8 mouse cellular contexts compared by ENCODE assay signal in genomic region chr13:100832188-100832587, GRCm38 (mm10). TPM values are rescaled to one million over a fixed set of nuclear protein-coding genes. Genes with fewer than 3 reads are reported as not detected.
DNase-seq lines count a peak whose midpoint lies in the region; ATAC-seq and TF ChIP-seq lines count a peak whose summit lies in the region.

No protein-coding gene starts in this region.

- H3K4me2 ChIP-seq in limb, embryonic 14.5 days (replicated peaks; ENCODE audit: low read depth, low read length, severe bottlenecking): peak overlapping the region; percentile 58
- H3K4me2 ChIP-seq in stomach, postnatal 0 days (replicated peaks; ENCODE audit: low read depth): peak overlapping the region; percentile 73

- TF ChIP-seq EP300 in stomach, postnatal 0 days (optimal IDR thresholded peaks at IDR 0.05): no peak

- H3K9me3 ChIP-seq in limb, embryonic 14.5 days (ENCODE audit: control insufficient read depth, low read length): no peaks in the 10 kb centered on the region
- no peaks in the 10 kb centered on the region for H3K9me3 ChIP-seq in stomach, postnatal 0 days (ENCODE audit: control insufficient read depth, low read length)

- H3K27ac ChIP-seq in testis, adult 2 months (ENCODE audit: control insufficient read depth, insufficient read depth, low read depth, low read length): peak overlapping the region; percentile 69
- H3K27ac ChIP-seq in limb, embryonic 14.5 days (replicated peaks; ENCODE audit: low read depth, low read length): peak overlapping the region; percentile 92; the same call in 1 of the 2 replicates
- peak overlapping the region; percentile 96 for H3K27ac ChIP-seq in stomach, postnatal 0 days (replicated peaks)

- no peaks in the 10 kb centered on the region for H3K27me3 ChIP-seq in testis, adult 2 months (ENCODE audit: control insufficient read depth, insufficient read depth, low read length)
- no peaks in the 10 kb centered on the region for H3K27me3 ChIP-seq in limb, embryonic 14.5 days (ENCODE audit: control insufficient read depth, insufficient read depth, low read length)
- no peaks in the 10 kb centered on the region for H3K27me3 ChIP-seq in stomach, postnatal 0 days (ENCODE audit: control insufficient read depth, insufficient read depth, low read length)

- WGBS in limb, embryonic 14.5 days: 1% methylated on average over 8 of the region's 8 CpGs
- 1% methylated on average over 8 of the region's 8 CpGs for WGBS in stomach, postnatal 0 days

- peak; percentile 37 for DNase-seq in CD4-positive, CD25-positive, alpha-beta regulatory T cell, adult 2 months (ENCODE audit: low read depth, low spot score)
- no peak for DNase-seq in testis, postnatal 10 days (ENCODE audit: low spot score)
- DNase-seq in limb, embryonic 14.5 days (ENCODE audit: low spot score): no peak
- DNase-seq in stomach, postnatal 0 days (ENCODE audit: low spot score): no peak
- DNase-seq in spleen, postnatal 14 days (ENCODE audit: low spot score in 2 of 2): no peak

- no peaks in the 10 kb centered on the region; the same call in 1 of the 2 replicates for H3K36me3 ChIP-seq in testis, adult 2 months (ENCODE audit: control insufficient read depth, insufficient read depth, low read length)
- H3K36me3 ChIP-seq in limb, embryonic 14.5 days (ENCODE audit: control insufficient read depth, insufficient read depth, low read length): peaks cover 11% of the 10 kb centered on the region; the same call in 1 of the 2 replicates
- no peaks in the 10 kb centered on the region for H3K36me3 ChIP-seq in stomach, postnatal 0 days (ENCODE audit: control insufficient read depth, insufficient read depth, low read length)

- TF ChIP-seq POLR2A in testis, adult 2 months (IDR thresholded peaks at IDR 0.05; ENCODE audit: control insufficient read depth, low read depth, low read length): no peak
- no peak for TF ChIP-seq POLR2A in limb, embryonic 14.5 days (IDR thresholded peaks at IDR 0.05; ENCODE audit: borderline replicate concordance, extremely low read depth, insufficient read depth, insufficient read length)

- no peak for ATAC-seq in CD4-positive, CD25-positive, alpha-beta regulatory T cell, adult 4 months
- ATAC-seq in limb, embryonic 14.5 days (ENCODE audit: low FRiP score, low read depth): no peak
- no peak for ATAC-seq in stomach, postnatal 0 days (ENCODE audit: low FRiP score, low TSS enrichment)
- no peak for ATAC-seq in frontal cortex, adult (ENCODE audit: low TSS enrichment)

- H3K4me3 ChIP-seq in testis, adult 2 months (ENCODE audit: control insufficient read depth, low read depth, low read length): peak overlapping the region; percentile 80; the same call in 1 of the 2 replicates
- peak overlapping the region; percentile 96 for H3K4me3 ChIP-seq in limb, embryonic 14.5 days (replicated peaks; ENCODE audit: low read length)
- H3K4me3 ChIP-seq in stomach, postnatal 0 days (ENCODE audit: low read depth, low read length): peak overlapping the region; percentile 80

- no peaks in the 10 kb centered on the region; the same call in 1 of the 2 replicates for H3K4me1 ChIP-seq in testis, adult 2 months (ENCODE audit: control insufficient read depth, insufficient read depth, low read length)
- H3K4me1 ChIP-seq in limb, embryonic 14.5 days (ENCODE audit: control insufficient read depth, insufficient read depth, low read length): peaks cover 19% of the 10 kb centered on the region
- 0 out of 2 replicates have a peak, but pooled peaks cover 2% of the 10 kb centered on the region for H3K4me1 ChIP-seq in stomach, postnatal 0 days (replicated peaks; ENCODE audit: control insufficient read depth, insufficient read depth)

- TF ChIP-seq CTCF in testis, adult 2 months (IDR thresholded peaks at IDR 0.05; ENCODE audit: control insufficient read depth, insufficient read depth, insufficient replicate concordance, low read depth, low read length): no peak
- TF ChIP-seq CTCF in stomach, postnatal 0 days (IDR thresholded peaks at IDR 0.05; ENCODE audit: low read depth): no peak

- peak overlapping the region; percentile 96 for H3K9ac ChIP-seq in limb, embryonic 14.5 days (ENCODE audit: low read depth, low read length, severe bottlenecking)
- peak overlapping the region; percentile 96 for H3K9ac ChIP-seq in stomach, postnatal 0 days (ENCODE audit: low read length)

RNA-seq across cellular contexts. Expression of gene Slc30a5, which starts 1.0 kb away (rescaled TPM):
- polyA plus RNA-seq in CD4-positive, CD25-positive, alpha-beta regulatory T cell, adult 4 months (2017; shearing (Covaris generic)): 10 to 100 TPM; 11.8 to 17.7 TPM
- 8.9 and 12.5 TPM in 2 replicates for polyA plus RNA-seq in testis, adult 2 months (2012; rRNA removed)
- 69.0 and 69.2 TPM in 2 replicates for polyA plus RNA-seq in limb, embryonic 14.5 days (2012; rRNA removed)
- 70.9 and 73.5 TPM in 2 replicates for polyA plus RNA-seq in limb, embryonic 14.5 days (2014; fragmentation: Nextera tagmentation; extraction: Ambion mirVana)
- 37.0 and 38.3 TPM in 2 replicates for polyA plus RNA-seq in stomach, postnatal 0 days (2015; fragmentation: Nextera tagmentation; extraction: Ambion mirVana)

RNA-seq across cellular contexts. Expression of gene Ccnb1, which starts 45.8 kb away (rescaled TPM):
- polyA plus RNA-seq in CD4-positive, CD25-positive, alpha-beta regulatory T cell, adult 4 months (2017; shearing (Covaris generic)): 10 to 100 TPM in 1 of 2 experiments, 1 to 10 TPM in 1; 9.1 to 22.6 TPM
- 39.9 and 41.6 TPM in 2 replicates for polyA plus RNA-seq in testis, adult 2 months (2012; rRNA removed)
- 131 and 135 TPM in 2 replicates for polyA plus RNA-seq in limb, embryonic 14.5 days (2012; rRNA removed)
- polyA plus RNA-seq in limb, embryonic 14.5 days (2014; fragmentation: Nextera tagmentation; extraction: Ambion mirVana): 193 and 195 TPM in 2 replicates
- 34.5 and 47.0 TPM in 2 replicates for polyA plus RNA-seq in stomach, postnatal 0 days (2015; fragmentation: Nextera tagmentation; extraction: Ambion mirVana)

RNA-seq across cellular contexts. Expression of gene Cenph, which starts 56.5 kb away (rescaled TPM):
- 1 to 10 TPM; 2.8 to 4.6 TPM for polyA plus RNA-seq in CD4-positive, CD25-positive, alpha-beta regulatory T cell, adult 4 months (2017; shearing (Covaris generic))
- polyA plus RNA-seq in testis, adult 2 months (2012; rRNA removed): 3.2 and 3.9 TPM in 2 replicates
- 22.1 and 29.4 TPM in 2 replicates for polyA plus RNA-seq in limb, embryonic 14.5 days (2012; rRNA removed)
- 28.5 and 29.3 TPM in 2 replicates for polyA plus RNA-seq in limb, embryonic 14.5 days (2014; fragmentation: Nextera tagmentation; extraction: Ambion mirVana)
- 10.3 and 11.5 TPM in 2 replicates for polyA plus RNA-seq in stomach, postnatal 0 days (2015; fragmentation: Nextera tagmentation; extraction: Ambion mirVana)
